Mouse (Mus musculus): Measurements from ENCODE around the gene Lbp. TPM values are rescaled to one million over a fixed set of nuclear protein-coding genes. Genes with fewer than 3 reads are reported as not detected.

Gene Lbp
- polyA plus RNA-seq, 1 experiment from 2014 or later = 16.0 TPM

DNA sequence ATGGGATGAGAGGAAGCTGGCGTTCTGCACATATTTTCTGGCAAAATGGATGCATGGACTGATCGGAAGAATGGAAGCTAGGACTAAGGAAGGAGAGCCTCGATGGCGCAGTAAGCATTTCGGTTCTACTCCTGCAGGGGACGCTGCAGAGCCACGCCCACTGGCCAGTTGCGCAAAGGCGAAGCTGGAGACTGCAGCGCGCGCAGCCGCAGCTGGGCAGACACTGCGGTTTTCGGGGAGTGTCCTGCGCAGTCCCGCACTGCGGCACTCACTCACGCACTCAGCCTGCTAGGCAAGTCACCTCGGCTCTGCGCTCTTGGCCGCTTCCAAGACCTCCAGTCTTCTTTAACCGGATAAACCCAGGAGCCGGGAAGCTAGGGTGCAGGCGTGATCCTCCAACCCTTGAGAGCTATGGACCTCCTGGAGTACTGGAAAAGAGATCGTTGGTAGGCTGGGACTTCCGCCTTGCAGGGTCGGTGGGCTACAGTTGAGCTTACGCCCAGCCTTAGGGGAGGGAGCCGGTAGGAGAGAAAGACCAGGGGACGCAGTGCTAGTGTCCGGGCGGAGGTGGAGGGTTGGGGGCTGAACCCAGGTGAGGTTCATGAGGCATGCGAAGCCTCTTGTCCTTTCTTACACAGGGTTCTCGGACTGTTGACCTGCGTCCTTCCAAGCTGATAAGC is 69.3 kb downstream of the Lbp start, which contains the start of gene Snhg11:
Snhg11 (plus strand) TSS at position 196 of the 680 bp plus-strand sequence.
- H3K4me2 ChIP-seq (ENCODE audit: low read depth, low read length) = peak within 1 kb of the TSS; percentile 55
- H3K9ac ChIP-seq (ENCODE audit: low read length) = no peak within 1 kb of the TSS
- no peaks in the 10 kb centered on the region; the same call in 1 of the 2 replicates for H3K4me1 ChIP-seq (ENCODE audit: control insufficient read depth, insufficient read depth, low read length)
- peak within 1 kb of the TSS; percentile 32 for H3K4me3 ChIP-seq (ENCODE audit: low read length)
- no peak for ATAC-seq (replicated peaks; ENCODE audit: extremely low read depth, insufficient read depth, low FRiP score)
- WGBS = 1% methylated on average over 36 of the region's 36 CpGs
- H3K27ac ChIP-seq (ENCODE audit: low read length) = no peak within 1 kb of the TSS
- H3K9me3 ChIP-seq (replicated peaks; ENCODE audit: control insufficient read depth, low read length) = no peaks in the 10 kb centered on the region
- no peaks in the 10 kb centered on the region for H3K36me3 ChIP-seq (ENCODE audit: control insufficient read depth, insufficient read depth)
- peaks cover 31% of the 10 kb centered on the region for H3K27me3 ChIP-seq (ENCODE audit: control insufficient read depth, insufficient read depth, low read length)

DNA sequence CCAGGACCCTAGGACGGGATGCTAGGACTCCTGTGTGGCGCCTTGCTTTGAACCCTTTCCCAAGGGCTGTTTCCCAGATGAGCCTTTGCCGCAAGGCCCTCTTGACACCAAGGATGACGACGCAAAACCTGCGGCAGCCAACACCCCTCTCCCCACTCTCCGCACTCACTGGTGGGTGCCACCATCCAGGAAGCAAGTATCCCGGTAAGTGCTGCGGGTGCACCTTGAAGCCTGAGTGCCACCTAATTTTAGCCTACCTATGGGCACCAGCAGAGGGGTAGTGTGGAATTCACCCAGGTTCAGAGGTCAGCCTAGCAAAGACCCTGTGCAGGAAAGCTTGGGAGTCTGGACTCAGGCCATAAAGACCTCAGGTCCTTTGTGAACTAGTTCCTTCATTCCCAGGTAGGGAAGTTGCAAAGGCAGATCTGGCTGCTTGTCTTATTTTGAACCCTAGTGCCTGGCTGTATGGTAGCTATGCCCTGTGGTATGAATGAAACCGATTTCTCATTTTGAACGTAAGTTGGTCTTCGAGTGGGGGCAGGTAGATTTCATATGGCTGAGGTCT is 69.9 kb downstream of the Lbp start:
- no peak for ATAC-seq (replicated peaks; ENCODE audit: extremely low read depth, insufficient read depth, low FRiP score)
- no peaks in the 10 kb centered on the region for H3K36me3 ChIP-seq (ENCODE audit: control insufficient read depth, insufficient read depth)
- no peaks in the 10 kb centered on the region for H3K9me3 ChIP-seq (replicated peaks; ENCODE audit: control insufficient read depth, low read length)
- no peak overlapping the region for H3K9ac ChIP-seq (ENCODE audit: low read length)
- H3K4me3 ChIP-seq (ENCODE audit: low read length) = no peak overlapping the region
- H3K27ac ChIP-seq (ENCODE audit: low read length) = no peak overlapping the region
- 22% methylated on average over 12 of the region's 12 CpGs for WGBS
- no peaks in the 10 kb centered on the region; the same call in 1 of the 2 replicates for H3K4me1 ChIP-seq (ENCODE audit: control insufficient read depth, insufficient read depth, low read length)
- no peak overlapping the region for H3K4me2 ChIP-seq (ENCODE audit: low read depth, low read length)
- peaks cover 31% of the 10 kb centered on the region for H3K27me3 ChIP-seq (ENCODE audit: control insufficient read depth, insufficient read depth, low read length)

DNA sequence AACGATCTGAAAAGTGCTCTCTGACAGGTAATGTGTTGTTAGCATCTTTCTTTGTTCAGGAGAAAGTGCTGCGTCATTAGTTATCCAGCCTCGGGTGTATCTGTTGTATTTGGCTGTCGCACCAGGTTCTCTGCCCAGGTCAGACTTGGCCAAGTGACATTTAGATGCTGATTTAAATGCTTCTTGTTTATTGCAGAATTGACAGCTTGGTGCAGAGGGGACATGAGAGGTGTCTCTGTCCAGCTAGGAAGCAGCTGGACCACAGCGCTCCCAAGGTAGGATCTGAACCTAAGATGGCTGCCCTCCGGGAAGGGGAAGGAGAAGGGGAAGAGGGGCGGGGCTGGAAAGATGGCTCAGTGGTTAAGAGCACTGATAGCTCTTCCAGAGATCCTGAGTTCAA is 70.5 kb downstream of the Lbp start:
- Histone ChIP-seq H3K9ac (ENCODE audit: low read length) (no peak overlapping the region), H3K36me3 (ENCODE audit: control insufficient read depth, insufficient read depth) (no peaks in the 10 kb centered on the region)

DNA sequence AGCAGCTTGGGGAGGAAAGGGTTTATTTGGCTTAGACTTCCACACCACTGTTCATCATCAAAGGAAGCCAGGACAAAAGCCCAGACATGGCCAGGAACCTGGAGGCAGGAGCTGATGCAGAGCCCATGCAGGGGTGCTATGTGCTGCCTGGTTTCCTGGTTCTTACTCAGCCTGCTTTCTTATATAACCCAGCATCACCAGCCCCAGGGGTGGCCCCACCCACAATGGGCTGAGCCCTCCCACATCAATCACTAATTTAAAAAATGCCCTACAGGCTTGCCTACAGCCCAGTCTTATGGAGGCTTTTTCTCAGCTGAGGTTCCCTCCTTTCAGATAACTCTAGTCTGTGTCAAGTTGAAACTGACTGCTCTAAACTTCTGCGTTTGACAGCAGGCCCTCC is 71.5 kb downstream of the Lbp start:
- H3K9me3 ChIP-seq (replicated peaks; ENCODE audit: control insufficient read depth, low read length) = no peaks in the 10 kb centered on the region
- H3K9ac ChIP-seq (ENCODE audit: low read length) = no peak overlapping the region
- no peaks in the 10 kb centered on the region for H3K36me3 ChIP-seq (ENCODE audit: control insufficient read depth, insufficient read depth)
- no peak overlapping the region for H3K4me3 ChIP-seq (ENCODE audit: low read length)
- WGBS = 64% methylated on average over 1 of the region's 1 CpGs
- no peak overlapping the region for H3K27ac ChIP-seq (ENCODE audit: low read length)
- H3K4me1 ChIP-seq (ENCODE audit: control insufficient read depth, insufficient read depth, low read length) = no peaks in the 10 kb centered on the region; the same call in 1 of the 2 replicates
- H3K4me2 ChIP-seq (ENCODE audit: low read depth, low read length) = no peak overlapping the region
- no peak for ATAC-seq (replicated peaks; ENCODE audit: extremely low read depth, insufficient read depth, low FRiP score)
- H3K27me3 ChIP-seq (ENCODE audit: control insufficient read depth, insufficient read depth, low read length) = peaks cover 31% of the 10 kb centered on the region

More for the DNA sequence above, 70.5 kb downstream of the Lbp start:
- Histone ChIP-seq H3K27me3 (ENCODE audit: control insufficient read depth, insufficient read depth, low read length) (peaks cover 31% of the 10 kb centered on the region), H3K27ac (ENCODE audit: low read length) (no peak overlapping the region), H3K4me1 (ENCODE audit: control insufficient read depth, insufficient read depth, low read length) (no peaks in the 10 kb centered on the region; the same call in 1 of the 2 replicates), H3K9me3 (replicated peaks; ENCODE audit: control insufficient read depth, low read length) (no peaks in the 10 kb centered on the region), H3K4me2 (ENCODE audit: low read depth, low read length) (no peak overlapping the region), H3K4me3 (ENCODE audit: low read length) (no peak overlapping the region)
- WGBS = 64% methylated on average over 7 of the region's 7 CpGs
- ATAC-seq (replicated peaks; ENCODE audit: extremely low read depth, insufficient read depth, low FRiP score) = no peak

DNA sequence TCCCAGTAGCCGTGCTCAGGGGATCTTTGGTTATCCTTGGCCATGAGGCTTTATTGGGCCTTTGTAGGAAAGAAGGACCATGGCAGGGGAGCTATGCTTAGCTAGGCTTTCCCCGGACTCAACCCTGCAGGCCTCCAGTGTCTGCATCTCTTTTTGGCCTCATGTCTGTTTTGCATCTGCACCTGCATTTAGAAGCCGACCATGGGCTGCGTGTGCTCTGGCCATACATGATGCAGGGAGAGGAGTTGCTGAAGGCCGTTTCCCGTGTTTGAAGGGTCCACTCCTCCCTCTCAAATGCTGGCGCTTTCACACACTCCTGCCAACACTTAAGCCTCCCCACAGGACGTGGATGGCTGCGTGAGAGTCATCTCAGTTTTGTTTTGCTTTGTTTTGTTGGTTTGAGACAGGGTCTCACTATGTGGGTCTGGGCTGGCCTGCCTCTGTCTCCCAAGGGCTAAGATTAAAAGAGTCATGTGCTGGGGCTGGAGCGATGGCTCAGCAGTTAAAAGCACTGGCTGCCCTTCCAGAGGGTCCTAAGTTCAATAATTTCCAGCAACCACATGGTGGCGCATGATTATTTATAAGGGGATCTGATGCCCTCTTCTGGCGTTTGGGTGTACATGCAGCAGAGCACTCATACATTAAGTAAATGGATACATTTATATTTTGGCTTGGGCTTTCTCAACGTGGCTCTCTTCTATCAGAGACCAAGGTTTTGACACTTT is 73.2 kb downstream of the Lbp start:
- 39% methylated on average over 13 of the region's 13 CpGs for WGBS
- H3K9me3 ChIP-seq (replicated peaks; ENCODE audit: control insufficient read depth, low read length) = no peaks in the 10 kb centered on the region
- no peak overlapping the region for H3K4me3 ChIP-seq (ENCODE audit: low read length)
- H3K4me2 ChIP-seq (ENCODE audit: low read depth, low read length) = no peak overlapping the region
- H3K27ac ChIP-seq (ENCODE audit: low read length) = no peak overlapping the region
- H3K4me1 ChIP-seq (ENCODE audit: control insufficient read depth, insufficient read depth, low read length) = no peaks in the 10 kb centered on the region; the same call in 1 of the 2 replicates
- peaks cover 24% of the 10 kb centered on the region for H3K27me3 ChIP-seq (ENCODE audit: control insufficient read depth, insufficient read depth, low read length)
- no peak overlapping the region for H3K9ac ChIP-seq (ENCODE audit: low read length)
- no peaks in the 10 kb centered on the region for H3K36me3 ChIP-seq (ENCODE audit: control insufficient read depth, insufficient read depth)
- no peak for ATAC-seq (replicated peaks; ENCODE audit: extremely low read depth, insufficient read depth, low FRiP score)

Other genes starting within 250 kb of the Lbp start
- 226 and 256 TPM in 2 replicates for gene Tgm2, start 160.1 kb upstream of the Lbp start, polyA plus RNA-seq (2015; fragmentation: Nextera tagmentation; extraction: Ambion mirVana)
- 2.2 and 2.5 TPM in 2 replicates for gene D630003M21Rik, start 77.3 kb upstream of the Lbp start, polyA plus RNA-seq (2015; fragmentation: Nextera tagmentation; extraction: Ambion mirVana)
- gene Bpi, start 48.4 kb upstream of the Lbp start, polyA plus RNA-seq (2015; fragmentation: Nextera tagmentation; extraction: Ambion mirVana) = not detected in 2 replicates
- gene Snhg11, start 69.1 kb downstream of the Lbp start, polyA plus RNA-seq (2015; fragmentation: Nextera tagmentation; extraction: Ambion mirVana) = 0.55 and 1.4 TPM in 2 replicates
- 9.1 and 10.3 TPM in 2 replicates for gene Ralgapb, start 103.4 kb downstream of the Lbp start, polyA plus RNA-seq (2015; fragmentation: Nextera tagmentation; extraction: Ambion mirVana)
- gene Adig, start 196.1 kb downstream of the Lbp start, polyA plus RNA-seq (2015; fragmentation: Nextera tagmentation; extraction: Ambion mirVana) = not detected in 2 replicates
- gene Arhgap40, start 206.3 kb downstream of the Lbp start, polyA plus RNA-seq (2015; fragmentation: Nextera tagmentation; extraction: Ambion mirVana) = not detected in 2 replicates

All from heart, embryonic 16.5 days (tissue).